Comparison of ENCODE assay signal across 10 mouse cellular contexts in genomic region chr1:55215185-55215813, GRCm38 (mm10). TPM values are rescaled to one million over a fixed set of nuclear protein-coding genes. Genes with fewer than 3 reads are reported as not detected.
DNase-seq lines count a peak whose midpoint lies in the region; ATAC-seq lines count a peak whose summit lies in the region.
"Had no signal": no experiment of that assay in that cellular context is flagged by ENCODE, and none has a peak within 500 bp of the region (broad histone marks: within the 10 kb centered on the region; RNA-seq: fewer than 3 reads in every experiment).

No protein-coding gene starts in this region.

- no peaks in the 10 kb centered on the region for H3K9me3 ChIP-seq in heart, embryonic 12.5 days (replicated peaks)

- H3K4me2 ChIP-seq in heart, embryonic 12.5 days, result no peak overlapping the region
- H3K4me2 ChIP-seq: lung, embryonic 14.5 days had no signal

- no peak overlapping the region for H3K4me3 ChIP-seq in heart, embryonic 12.5 days

- WGBS in heart, embryonic 12.5 days, result 69% methylated on average over 11 of the region's 11 CpGs

- peaks cover 6% of the 10 kb centered on the region; the same call in 1 of the 2 replicates for H3K4me1 ChIP-seq in heart, embryonic 12.5 days (replicated peaks)

- H3K9ac ChIP-seq in heart, embryonic 12.5 days, result no peak overlapping the region
- H3K9ac ChIP-seq: lung, embryonic 14.5 days had no signal

- H3K27ac ChIP-seq in heart, embryonic 12.5 days (ENCODE audit: poor library complexity, severe bottlenecking), result no peak overlapping the region

- DNase-seq in heart, adult 8-10 months (ENCODE audit: low spot score), result peak; percentile 57
- peak; percentile 46 for DNase-seq in lung, postnatal 14 days
- peak; percentile 31 to 39 for DNase-seq in thymus, postnatal 10 days (ENCODE audit: low spot score in 2 of 2)
- DNase-seq in frontal cortex, postnatal 14 days (ENCODE audit: low spot score in 2 of 2), result no peak
- no peak for DNase-seq in frontal cortex, adult 2 months (ENCODE audit: extremely low spot score in 1 of 2, low spot score in 1 of 2)
- no peak for DNase-seq in retina, embryonic 14.5 days (ENCODE audit: low spot score)
- DNase-seq: lung, embryonic 14.5 days had no signal

- no peak for ATAC-seq in heart, embryonic 12.5 days (ENCODE audit: insufficient number of reproducible peaks, low FRiP score)
- ATAC-seq in granulocyte monocyte progenitor cell, adult 5-6 weeks (replicated peaks; ENCODE audit: poor library complexity, severe bottlenecking), result peak; percentile 97
- ATAC-seq: Patski had no signal

- H3K36me3 ChIP-seq in heart, embryonic 12.5 days, result no peaks in the 10 kb centered on the region

- no peaks in the 10 kb centered on the region for H3K27me3 ChIP-seq in heart, embryonic 12.5 days (replicated peaks)
- H3K27me3 ChIP-seq: Patski had no signal

RNA-seq across cellular contexts. Expression of gene Rftn2, which starts 11.3 kb away (rescaled TPM):
- total RNA-seq in heart, adult 8-10 months (2022), result 10 to 100 TPM in 3 of 4 experiments, 1 to 10 TPM in 1; 9.1 to 13.3 (median 11.2) TPM
- 6.5 and 6.8 TPM in 2 replicates for polyA plus RNA-seq in heart, embryonic 12.5 days (2016; fragmentation: Nextera tagmentation; extraction: Ambion mirVana)
- total RNA-seq in granulocyte monocyte progenitor cell, adult 5-6 weeks (2014; fragmentation: Nextera tagmentation), result 0.73 and 4.4 TPM in 2 replicates
- total RNA-seq in granulocyte monocyte progenitor cell, adult 5-6 weeks (2017), result 1.9 and 7.0 TPM in 2 replicates
- polyA plus RNA-seq in frontal cortex, adult 2 months (2012; rRNA removed), result 19.5 and 21.7 TPM in 2 replicates

RNA-seq across cellular contexts. Expression of gene Mars2, which starts 21.7 kb away (rescaled TPM):
- total RNA-seq in heart, adult 8-10 months (2022), result 1 to 10 TPM; 4.5 to 5.3 (median 4.7) TPM
- polyA plus RNA-seq in heart, embryonic 12.5 days (2016; fragmentation: Nextera tagmentation; extraction: Ambion mirVana), result 4.0 and 4.1 TPM in 2 replicates
- total RNA-seq in granulocyte monocyte progenitor cell, adult 5-6 weeks (2014; fragmentation: Nextera tagmentation), result 6.7 and 7.3 TPM in 2 replicates
- 7.7 and 9.0 TPM in 2 replicates for total RNA-seq in granulocyte monocyte progenitor cell, adult 5-6 weeks (2017)
- 3.7 and 4.8 TPM in 2 replicates for polyA plus RNA-seq in frontal cortex, adult 2 months (2012; rRNA removed)

Comparison
In these comparisons a context has a peak if more than half of its experiments do, and no peak if none do; other contexts are left out.
1. DNase-seq: peak in heart, adult 8-10 months (single experiment), lung, postnatal 14 days (single experiment) and thymus, postnatal 10 days (2 of 2); none in frontal cortex, postnatal 14 days (0 of 2), frontal cortex, adult 2 months (0 of 2) and retina, embryonic 14.5 days (single experiment).